Mouse (Mus musculus) small intestine, adult 2 months (tissue): Measurements from ENCODE around the gene Slc24a5.

Experiments used
- CTCF ChIP-seq: fragments of 200-500 bp; IDR thresholded peaks from 2 replicates; pipeline ENCODE4 v1.5.1; 2012; ENCODE audit warnings: low read depth, mild to moderate bottlenecking, control low read depth, inconsistent platforms, low read length, moderate library complexity, mixed read lengths; ENCODE audit not compliant: insufficient replicate concordance, insufficient read length; ENCODE audit errors: extremely low read depth
- POLR2A ChIP-seq: fragments of 200-500 bp; IDR thresholded peaks from 2 replicates; pipeline ENCODE4 v1.6.1; 2012; ENCODE audit warnings: low read depth, mild to moderate bottlenecking, control low read depth, inconsistent platforms, low read length, moderate library complexity

DNA sequence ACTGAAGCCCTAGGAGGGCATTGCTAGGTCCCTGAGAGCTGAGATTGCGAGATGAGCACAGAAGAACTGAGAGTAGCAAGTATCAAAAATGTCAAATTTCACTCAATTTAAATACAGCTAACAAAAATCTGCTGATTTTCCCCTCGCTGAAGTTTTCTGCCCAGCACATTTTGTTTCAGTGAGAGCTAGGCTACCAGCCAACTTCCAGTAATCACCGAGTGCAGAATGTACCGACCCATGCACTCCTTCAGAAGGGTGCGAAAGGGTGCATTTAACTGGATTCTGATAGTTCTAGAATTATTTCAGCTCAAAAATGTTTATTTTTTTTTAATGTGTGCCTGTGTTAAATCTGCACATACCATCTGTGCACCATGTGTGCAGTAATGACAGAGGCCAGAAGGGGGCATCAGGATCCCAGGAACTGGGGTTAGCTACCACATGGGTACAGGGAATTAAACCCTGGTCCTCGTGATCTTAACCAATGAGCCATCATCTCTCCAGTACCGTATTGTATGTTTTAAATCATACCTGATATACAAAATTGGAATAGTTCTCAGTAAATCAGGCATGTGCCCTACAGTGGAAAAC is 12.5 kb upstream of the Slc24a5 start:
- TF ChIP-seq CTCF (no peak), POLR2A (no peak)
